Mouse (Mus musculus) embryonic facial prominence, embryonic 11.5 days (tissue): ENCODE results near the gene Rxra. TPM values are rescaled to one million over a fixed set of nuclear protein-coding genes. Genes with fewer than 3 reads are reported as not detected.

Experiments used
- ATAC-seq: fragments of 200-750 bp; cut with Nextera tagmentation; replicated peaks from 2 replicates; pipeline ENCODE4 v1.8.0; 2017; ENCODE audit warnings: low read depth; ENCODE audit not compliant: insufficient number of reproducible peaks, low FRiP score, low TSS enrichment
- DNase-seq: peaks from one replicate; pipeline ENCODE4 v3.0.0-alpha.2; 2015; ENCODE audit warnings: low spot score
- H3K27ac ChIP-seq: fragments of 300-500 bp; sonication (generic); replicated peaks from 2 replicates; pipeline ENCODE4 v1.5.1; 2014; ENCODE audit warnings: mild to moderate bottlenecking, low read depth, low read length, control low read depth
- H3K27me3 ChIP-seq: fragments of 300-500 bp; sonication (generic); 2 replicates; pipeline ENCODE4 v1.6.1; 2014; ENCODE audit warnings: mild to moderate bottlenecking, low read length, moderate library complexity, mixed read lengths; ENCODE audit not compliant: control insufficient read depth, insufficient read depth
- H3K36me3 ChIP-seq: fragments of 300-500 bp; sonication (generic); replicated peaks from 2 replicates; pipeline ENCODE4 v1.6.1; 2014; ENCODE audit warnings: low read depth, mild to moderate bottlenecking, low read length, moderate library complexity, mixed read lengths; ENCODE audit not compliant: control insufficient read depth, insufficient read depth
- H3K4me1 ChIP-seq: fragments of 300-500 bp; sonication (generic); 2 replicates; pipeline ENCODE4 v1.6.1; 2014; ENCODE audit warnings: low read length, mixed read lengths; ENCODE audit not compliant: control insufficient read depth, insufficient read depth
- H3K4me2 ChIP-seq: fragments of 300-500 bp; sonication (generic); 2 replicates; pipeline ENCODE4 v1.6.1; 2014; ENCODE audit warnings: low read depth, mild to moderate bottlenecking, control low read depth, low read length, moderate library complexity
- H3K4me3 ChIP-seq: fragments of 300-500 bp; sonication (generic); 2 replicates; pipeline ENCODE4 v1.5.1; 2014; ENCODE audit warnings: low read depth, low read length, control low read depth
- H3K9ac ChIP-seq: fragments of 300-500 bp; sonication (generic); replicated peaks from 2 replicates; pipeline ENCODE4 v1.6.1; 2014; ENCODE audit warnings: mild to moderate bottlenecking, control low read depth, low read length
- H3K9me3 ChIP-seq: fragments of 300-500 bp; sonication (generic); replicated peaks from 2 replicates; pipeline ENCODE4 v1.6.1; 2016; ENCODE audit warnings: mild to moderate bottlenecking, low read length, inconsistent platforms, mixed read lengths; ENCODE audit not compliant: control insufficient read depth
- whole genome bisulfite sequencing: fragments of 180-500 bp; shearing (Covaris S2); extraction: QIAGEN DNeasy Blood & Tissue Kit; methylation state at CpG from one replicate; pipeline ENCODE4 v1.1.7; 2014; 5-methylcytosine and 5-hydroxymethylcytosine counted together
- polyA plus RNA-seq: library from polyadenylated mRNA; unstranded; fragments of >200 nt; fragmentation: Nextera tagmentation; extraction: Ambion mirVana; gene quantifications from 2 replicates; pipeline ENCODE4 v1.2.1, GENCODE M21; 2014

The Rxra gene
- polyA plus RNA-seq, 1 experiment from 2014 or later: 7.6 TPM

DNA sequence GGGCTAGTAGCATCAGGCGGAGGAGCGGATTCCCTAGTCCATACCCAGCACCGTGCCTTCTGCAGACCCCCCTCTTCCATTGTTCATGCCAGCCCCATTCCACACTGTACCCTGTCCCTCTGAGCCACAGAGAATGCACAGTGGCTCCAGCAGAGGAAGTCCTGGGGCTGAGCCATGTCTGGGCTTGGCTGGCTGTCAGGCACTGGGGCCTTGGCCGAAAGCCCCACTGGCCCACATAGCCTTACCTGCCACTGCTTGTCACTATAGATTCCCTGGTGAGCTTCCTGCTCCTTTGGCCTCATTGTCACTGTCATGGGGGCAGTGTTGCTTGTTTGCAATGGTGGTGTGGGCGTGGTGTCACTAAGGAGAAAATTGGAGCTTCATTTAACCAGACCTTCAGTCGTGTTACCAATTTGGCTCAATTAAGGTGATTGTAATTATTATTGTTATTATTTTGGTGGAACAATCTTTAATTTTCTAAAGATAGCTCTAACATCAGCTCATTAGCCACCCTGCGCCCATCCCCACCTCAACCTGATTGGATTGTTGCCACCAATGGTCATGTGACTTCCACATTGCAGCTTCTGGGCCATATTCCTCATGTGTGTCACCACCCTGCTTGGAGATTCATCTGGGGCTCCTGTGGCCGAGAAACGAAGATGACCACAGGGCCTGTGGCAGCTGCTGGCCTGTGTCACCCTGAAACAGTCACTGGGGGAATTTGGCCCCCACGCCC is 85.2 kb downstream of the Rxra start:
- Histone ChIP-seq H3K27ac (no peak overlapping the region), H3K4me2 (no peak overlapping the region), H3K36me3 (no peaks in the 10 kb centered on the region), H3K27me3 (no peaks in the 10 kb centered on the region), H3K9me3 (no peaks in the 10 kb centered on the region), H3K9ac (no peak overlapping the region), H3K4me1 (peaks cover 14% of the 10 kb centered on the region), H3K4me3 (no peak overlapping the region)
- WGBS: 91% methylated on average over 10 of the region's 10 CpGs
- no peak for DNase-seq
- no peak for ATAC-seq

- no peak overlapping the region for H3K9ac ChIP-seq
- no peak overlapping the region for H3K27ac ChIP-seq
- peaks cover 14% of the 10 kb centered on the region for H3K4me1 ChIP-seq
- no peak overlapping the region for H3K4me3 ChIP-seq
- H3K36me3 ChIP-seq: no peaks in the 10 kb centered on the region
- WGBS: 85% methylated on average over 9 of the region's 9 CpGs
- H3K27me3 ChIP-seq: no peaks in the 10 kb centered on the region
- ATAC-seq: no peak
- no peaks in the 10 kb centered on the region for H3K9me3 ChIP-seq
- DNase-seq: no peak
- no peak overlapping the region for H3K4me2 ChIP-seq
Observed at GRCm38 (mm10) chr2:27761996-27762340, 85.7 kb downstream of the Rxra start.

- 48% methylated on average over 12 of the region's 12 CpGs for WGBS
- no peak overlapping the region for H3K4me2 ChIP-seq
- no peaks in the 10 kb centered on the region for H3K9me3 ChIP-seq
- H3K36me3 ChIP-seq: no peaks in the 10 kb centered on the region
- H3K27me3 ChIP-seq: no peaks in the 10 kb centered on the region
- ATAC-seq (no peak), DNase-seq (no peak)
- no peak overlapping the region; the same call in 1 of the 2 replicates for H3K27ac ChIP-seq
- no peak overlapping the region for H3K4me3 ChIP-seq
- H3K4me1 ChIP-seq: peaks cover 14% of the 10 kb centered on the region
- no peak overlapping the region for H3K9ac ChIP-seq
Observed at GRCm38 (mm10) chr2:27762509-27762908, 86.3 kb downstream of the Rxra start.

GRCm38 (mm10) chr2:27762920-27763780 is 86.9 kb downstream of the Rxra start:
- no peaks in the 10 kb centered on the region for H3K9me3 ChIP-seq
- no peaks in the 10 kb centered on the region for H3K36me3 ChIP-seq
- H3K27me3 ChIP-seq: no peaks in the 10 kb centered on the region
- H3K27ac ChIP-seq: peak overlapping the region; percentile 49; the same call in 1 of the 2 replicates
- no peak overlapping the region for H3K4me3 ChIP-seq
- H3K9ac ChIP-seq: no peak overlapping the region
- peaks cover 14% of the 10 kb centered on the region for H3K4me1 ChIP-seq
- H3K4me2 ChIP-seq: no peak overlapping the region
- ATAC-seq (no peak), DNase-seq (no peak)
- WGBS: 61% methylated on average over 14 of the region's 14 CpGs

DNA sequence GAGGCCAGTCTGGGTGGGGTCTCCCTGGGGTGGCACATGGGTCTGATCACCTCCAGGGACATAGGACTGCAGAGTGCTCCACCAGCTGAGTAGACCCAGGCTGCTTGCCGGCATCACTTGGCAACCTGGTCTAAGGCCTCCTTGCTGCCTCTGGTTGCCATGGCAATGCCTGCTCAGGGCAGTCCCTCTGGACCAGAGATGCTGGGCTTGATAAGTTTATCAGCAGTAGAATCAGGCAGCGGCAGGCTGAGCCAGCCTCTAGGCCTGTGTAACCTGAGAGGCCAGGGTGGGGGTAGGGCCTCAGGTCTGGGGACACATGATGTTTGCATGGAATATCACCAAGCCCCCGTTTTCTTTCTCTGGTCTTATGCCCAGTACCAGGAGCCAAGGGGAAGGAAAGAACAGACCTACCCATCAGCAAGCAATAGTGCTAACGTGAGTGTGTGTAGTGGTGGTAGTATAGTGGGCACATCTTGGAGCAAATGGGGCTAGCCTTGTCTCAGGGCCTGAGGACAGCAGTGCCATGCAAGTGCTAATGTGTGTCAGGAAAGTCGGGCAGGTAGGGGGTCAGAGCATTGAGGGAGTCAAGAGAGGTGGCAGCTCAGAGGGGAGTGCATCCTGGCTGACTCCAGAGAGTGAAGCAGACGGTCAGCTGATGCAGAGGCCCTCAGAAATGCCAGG is 88.2 kb downstream of the Rxra start:
- WGBS: 11% methylated on average over 6 of the region's 6 CpGs
- DNase-seq: peak; percentile 84
- peaks cover 10% of the 10 kb centered on the region for H3K4me1 ChIP-seq
- no peaks in the 10 kb centered on the region for H3K36me3 ChIP-seq
- peak; percentile 70 for ATAC-seq
- no peaks in the 10 kb centered on the region for H3K27me3 ChIP-seq
- H3K4me3 ChIP-seq: no peak overlapping the region
- 0 out of 2 replicates have a peak overlapping the region, but pooled peaks have one; percentile 1 for H3K9ac ChIP-seq
- no peaks in the 10 kb centered on the region for H3K9me3 ChIP-seq
- no peak overlapping the region for H3K4me2 ChIP-seq
- peak overlapping the region; percentile 49 for H3K27ac ChIP-seq

GRCm38 (mm10) chr2:27764937-27765319 is 88.7 kb downstream of the Rxra start:
- H3K4me3 ChIP-seq: no peak overlapping the region
- peak; percentile 58 for ATAC-seq
- peaks cover 14% of the 10 kb centered on the region; the same call in 1 of the 2 replicates for H3K4me1 ChIP-seq
- 0 out of 2 replicates have a peak overlapping the region, but pooled peaks have one; percentile 1 for H3K9ac ChIP-seq
- H3K27me3 ChIP-seq: no peaks in the 10 kb centered on the region
- WGBS: 29% methylated on average over 3 of the region's 3 CpGs
- no peaks in the 10 kb centered on the region for H3K9me3 ChIP-seq
- no peaks in the 10 kb centered on the region for H3K36me3 ChIP-seq
- no peak overlapping the region for H3K4me2 ChIP-seq
- DNase-seq: peak; percentile 94
- peak overlapping the region; percentile 37 for H3K27ac ChIP-seq

DNA sequence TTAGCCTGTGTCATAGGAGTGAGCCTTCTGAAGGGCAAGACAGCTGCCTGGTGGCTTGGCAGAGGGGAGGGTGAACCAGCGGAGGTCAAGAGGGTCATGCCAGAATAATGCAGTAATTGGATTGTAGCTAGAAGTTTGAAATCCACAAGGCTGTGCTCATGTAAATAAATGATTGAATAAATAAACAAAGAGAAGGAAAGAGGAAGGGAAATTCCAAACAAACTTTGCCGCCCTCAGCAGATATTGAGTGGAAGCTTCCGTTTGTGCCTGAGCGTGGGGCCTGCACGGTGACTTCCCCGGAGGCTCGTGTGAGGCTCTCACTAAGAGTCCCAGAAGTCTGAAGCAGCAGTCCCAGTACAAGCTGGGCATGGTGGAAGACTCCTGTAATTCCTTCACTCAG is 91.5 kb downstream of the Rxra start:
- H3K4me3 ChIP-seq: no peak overlapping the region
- H3K4me2 ChIP-seq: no peak overlapping the region
- WGBS: 49% methylated on average over 7 of the region's 7 CpGs
- DNase-seq (no peak), ATAC-seq (no peak)
- H3K9me3 ChIP-seq: no peaks in the 10 kb centered on the region
- H3K36me3 ChIP-seq: no peaks in the 10 kb centered on the region
- peaks cover 14% of the 10 kb centered on the region; the same call in 1 of the 2 replicates for H3K4me1 ChIP-seq
- H3K27ac ChIP-seq: no peak overlapping the region
- no peak overlapping the region for H3K9ac ChIP-seq
- H3K27me3 ChIP-seq: no peaks in the 10 kb centered on the region
